Mouse (Mus musculus) stomach, postnatal 0 days (tissue): Measurements from ENCODE around the gene Fcgrt.

ENCODE experiments used
- CTCF ChIP-seq: IDR thresholded peaks from 2 replicates; pipeline ENCODE4 v1.5.1; 2016; ENCODE audit warnings: antibody characterized with exemption, low read depth, mild to moderate bottlenecking, moderate library complexity
- EP300 ChIP-seq: optimal IDR thresholded peaks from 2 replicates; pipeline ENCODE3; 2016; ENCODE audit warnings: antibody characterized with exemption

GRCm38 (mm10) chr7:45118336-45118735, 14.7 kb upstream of the Fcgrt start:
- no peak for TF ChIP-seq CTCF
- TF ChIP-seq EP300, result no peak
